Mouse (Mus musculus): ENCODE results near the gene Gm20388.

Gm20388 gene

GRCm38 (mm10) chr8:122920890-122921289 is 3010.2 kb downstream of the Gm20388 start:
- DNase-seq, result no peak

- DNase-seq, result no peak
Observed at GRCm38 (mm10) chr8:122922945-122923344, 3012.3 kb downstream of the Gm20388 start.

DNA sequence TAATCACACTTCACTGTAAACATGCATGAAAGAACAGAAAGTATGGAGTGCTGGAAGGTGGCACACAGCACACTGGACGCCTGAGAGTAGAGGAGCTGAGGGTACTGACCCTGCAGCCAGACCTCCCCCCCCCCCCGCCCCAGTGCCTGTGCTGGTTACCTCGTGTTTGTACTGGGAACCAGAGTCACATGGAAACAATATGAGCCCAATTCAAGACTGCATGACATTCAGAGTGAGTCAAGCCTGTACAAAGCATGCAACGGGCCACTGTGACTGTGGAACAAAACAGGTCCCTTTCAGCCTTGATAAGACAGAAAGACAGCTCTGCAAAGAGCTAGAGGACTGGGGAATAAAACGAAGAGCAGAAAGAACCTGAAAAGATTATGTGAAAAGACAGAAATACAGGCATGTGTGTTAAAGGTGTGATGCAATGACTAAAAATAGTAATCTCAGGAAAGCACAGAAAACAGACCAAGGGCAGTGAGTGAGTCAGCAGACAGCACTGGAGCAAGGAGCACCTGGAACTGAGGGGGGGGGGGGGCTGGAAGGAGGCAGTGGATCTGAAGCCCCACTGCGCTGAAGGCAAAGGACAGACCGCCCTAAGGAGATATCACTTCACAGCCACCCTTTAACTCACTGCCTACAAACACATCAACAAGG is 3012.9 kb downstream of the Gm20388 start:
- DNase-seq, result no peak

DNA sequence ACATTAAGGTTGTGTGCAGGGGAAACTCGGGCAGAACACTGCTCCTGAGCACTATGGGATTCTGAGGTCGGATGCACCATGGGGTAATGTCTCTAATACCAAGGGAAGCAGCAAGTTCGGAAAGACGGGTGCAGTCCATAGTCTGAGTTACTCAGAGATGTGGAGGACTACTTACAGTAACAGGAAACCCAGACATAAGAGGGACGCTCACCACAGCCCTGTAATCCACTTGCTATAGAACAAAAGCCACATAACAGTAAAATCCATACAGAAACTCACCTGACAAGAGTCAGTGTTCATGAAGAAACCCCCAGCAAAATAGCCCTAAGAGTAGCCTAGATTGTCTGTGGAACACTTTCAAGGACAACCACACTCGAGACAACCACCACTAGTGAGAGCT is 3013.4 kb downstream of the Gm20388 start:
- no peak for DNase-seq

DNA sequence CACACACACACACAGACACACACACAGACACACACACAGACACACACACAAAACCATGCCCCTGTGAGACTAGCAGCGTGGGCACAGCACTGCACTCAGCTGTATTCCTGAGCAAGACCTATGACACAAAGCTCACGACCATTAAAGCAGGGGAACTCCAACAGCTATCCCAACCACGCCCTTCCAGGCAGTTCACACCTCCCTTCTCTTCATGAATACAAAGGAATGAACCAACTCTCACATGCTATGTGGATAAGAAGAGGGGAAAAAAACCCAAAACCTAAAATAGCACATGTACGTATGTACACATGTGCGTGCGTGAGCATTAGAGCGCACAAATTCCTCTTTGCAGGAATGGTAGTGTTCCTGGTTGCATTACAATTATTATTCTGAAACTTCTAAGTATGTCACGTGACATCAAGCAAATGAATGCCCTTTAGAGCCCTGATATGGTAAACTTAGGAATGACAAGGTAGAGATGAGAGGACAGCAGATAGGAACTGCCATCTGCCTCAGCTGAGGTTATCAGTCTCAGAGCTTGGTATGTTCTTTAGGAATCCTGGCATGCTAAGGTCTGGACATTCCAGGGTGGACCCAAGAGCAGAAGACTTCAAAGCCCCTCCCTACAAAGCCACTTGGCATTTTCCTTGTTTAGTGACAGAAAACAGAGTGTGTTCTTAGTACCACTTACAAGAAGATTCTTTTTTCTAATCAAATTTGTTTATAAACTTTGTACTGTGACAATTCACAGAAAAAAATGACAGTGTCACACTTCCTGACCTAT is 3015.5 kb downstream of the Gm20388 start:
- DNase-seq, result no peak

- no peak for DNase-seq
Observed at GRCm38 (mm10) chr8:122926782-122927181, 3016.1 kb downstream of the Gm20388 start.

GRCm38 (mm10) chr8:122927841-122928240 is 3017.2 kb downstream of the Gm20388 start:
- no peak for DNase-seq

- DNase-seq, result no peak
Observed at GRCm38 (mm10) chr8:122928631-122929224, 3018.1 kb downstream of the Gm20388 start.

DNA sequence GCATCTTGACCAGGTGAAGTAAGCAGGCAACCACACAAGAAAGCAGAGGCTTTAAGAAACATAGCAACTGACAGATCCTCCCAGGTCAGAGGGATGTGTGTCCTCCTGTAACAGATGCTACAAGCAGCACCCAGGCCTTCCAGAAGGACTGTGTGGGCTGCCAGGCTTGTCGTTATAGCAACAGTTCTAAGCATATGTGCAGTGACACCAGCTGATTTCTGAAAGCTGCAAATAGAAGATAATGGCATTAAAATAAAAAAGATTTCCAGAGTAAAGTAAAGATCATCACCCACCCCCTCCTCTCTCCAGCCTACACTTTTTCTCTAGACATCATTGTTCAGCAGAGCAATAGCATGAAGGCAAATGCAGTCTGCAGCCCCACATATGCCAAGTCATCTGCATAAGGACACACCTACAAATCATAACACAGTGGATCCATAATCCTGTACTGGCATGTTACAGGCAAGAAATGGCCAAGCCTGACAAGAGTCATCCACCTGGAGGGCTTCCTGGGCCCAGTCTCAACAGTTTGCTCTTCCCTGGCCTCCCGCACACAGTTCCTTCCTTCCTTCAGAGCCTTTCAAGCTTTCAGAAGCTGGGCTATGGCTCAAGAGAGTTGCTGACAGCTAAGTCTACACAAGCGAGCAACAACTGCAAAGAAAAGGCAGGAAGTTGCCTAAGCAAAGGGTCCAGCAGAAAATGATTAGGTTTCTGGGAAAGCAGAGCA is 3021.4 kb downstream of the Gm20388 start:
- no peak for DNase-seq

GRCm38 (mm10) chr8:122932561-122932959 is 3021.9 kb downstream of the Gm20388 start:
- DNase-seq, result no peak

DNA sequence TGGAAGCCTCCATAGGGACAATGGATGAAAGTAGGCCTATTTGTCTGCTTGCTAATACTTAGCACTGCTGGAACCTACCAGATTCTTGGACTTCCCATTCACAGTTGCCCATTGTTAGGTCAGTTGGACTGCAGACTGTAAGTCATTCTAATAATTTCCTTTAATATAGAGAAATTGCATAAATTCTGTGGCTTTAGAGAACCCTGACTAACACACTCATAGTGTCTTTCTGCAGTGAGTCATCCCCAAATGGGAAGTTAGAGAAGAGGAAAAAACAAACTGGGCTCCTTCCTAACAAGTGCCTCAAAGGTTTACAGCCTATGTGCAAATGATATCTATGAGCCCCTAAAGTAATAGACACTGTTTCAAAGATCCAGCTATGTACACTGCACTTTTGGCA is 3023.3 kb downstream of the Gm20388 start:
- DNase-seq, result no peak

GRCm38 (mm10) chr8:122935118-122935517 is 3024.5 kb downstream of the Gm20388 start:
- no peak for DNase-seq

GRCm38 (mm10) chr8:122935912-122936311 is 3025.3 kb downstream of the Gm20388 start:
- DNase-seq, result no peak

- no peak for DNase-seq
Observed at GRCm38 (mm10) chr8:122937545-122938053, 3027.0 kb downstream of the Gm20388 start.

- DNase-seq, result no peak
Observed at GRCm38 (mm10) chr8:122938170-122938569, 3027.5 kb downstream of the Gm20388 start.

DNA sequence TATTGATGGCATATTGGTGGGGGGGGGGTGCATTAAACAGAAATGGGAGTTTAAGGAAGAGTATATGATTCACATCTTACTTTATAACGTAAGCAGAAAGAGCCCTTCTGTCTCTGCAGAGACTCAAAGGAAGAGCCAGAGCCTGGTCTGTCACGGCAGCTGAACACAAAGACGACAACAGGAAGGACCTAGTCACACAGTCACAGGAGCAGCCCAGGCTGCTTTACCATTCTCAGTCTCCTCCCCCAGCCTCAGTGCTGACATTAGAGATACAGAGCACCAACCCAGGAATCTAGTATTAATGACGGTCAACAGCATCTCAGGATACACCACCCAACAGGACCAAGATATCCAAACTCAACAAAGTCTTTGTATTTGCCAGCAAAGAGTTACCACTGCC is 3027.9 kb downstream of the Gm20388 start:
- DNase-seq, result peak; percentile 38

- no peak for DNase-seq
Observed at GRCm38 (mm10) chr8:122942803-122943713, 3032.4 kb downstream of the Gm20388 start.

- no peak for DNase-seq
Observed at GRCm38 (mm10) chr8:122945775-122946174, 3035.1 kb downstream of the Gm20388 start.

- no peak for DNase-seq
Observed at GRCm38 (mm10) chr8:122949701-122950100, 3039.1 kb downstream of the Gm20388 start.

GRCm38 (mm10) chr8:122951456-122951855 is 3040.8 kb downstream of the Gm20388 start:
- no peak for DNase-seq

DNA sequence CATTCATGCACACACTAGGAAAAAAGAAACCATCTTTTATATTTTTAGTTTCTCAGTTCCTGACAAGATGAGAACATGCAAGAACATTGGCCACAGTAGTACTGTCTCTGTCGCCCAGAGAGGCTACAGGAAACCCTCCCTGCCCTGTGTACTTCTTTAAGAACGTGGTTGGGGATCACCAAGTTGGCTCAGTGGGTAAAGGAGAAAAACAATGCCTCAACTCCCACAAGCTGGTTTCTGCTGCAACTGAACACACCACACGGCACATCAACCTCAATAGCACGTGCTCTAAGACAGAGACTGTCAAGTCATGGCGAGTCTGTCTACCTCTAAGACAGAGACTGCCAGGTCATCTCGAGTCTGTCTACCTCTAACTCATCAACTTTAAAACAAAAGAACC is 3042.4 kb downstream of the Gm20388 start:
- DNase-seq, result no peak
